Mouse (Mus musculus): ENCODE results near the gene Mettl26. TPM values are rescaled to one million over a fixed set of nuclear protein-coding genes. Genes with fewer than 3 reads are reported as not detected.

Gene Mettl26
- 56.1 and 60.1 TPM in 2 replicates for polyA plus RNA-seq (2016; fragmentation: Nextera tagmentation; extraction: Ambion mirVana)

DNA sequence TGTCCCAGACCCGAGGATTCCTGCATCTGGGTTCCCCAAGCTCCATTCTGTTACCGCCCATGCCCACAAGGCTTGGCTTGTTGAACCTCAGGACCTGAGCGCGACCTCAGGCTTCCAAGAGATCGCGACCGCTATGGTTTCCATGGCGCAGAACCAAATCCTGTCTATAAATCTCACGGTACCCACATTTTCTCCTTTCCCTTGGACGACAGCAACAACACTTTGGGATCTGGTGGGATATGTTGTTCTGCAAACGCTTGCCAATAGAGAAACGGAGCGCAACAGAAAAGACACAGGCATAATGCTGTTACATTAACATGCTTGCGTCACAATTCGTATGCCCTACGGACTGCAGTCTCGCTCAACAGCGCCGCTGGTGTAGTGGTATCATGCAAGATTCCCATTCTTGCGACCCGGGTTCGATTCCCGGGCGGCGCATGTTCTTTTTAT, at the start of gene Mettl26:
Gene Mettl26 (plus strand): TSS at position 354 of the 450 bp plus-strand sequence.
- H3K4me3 ChIP-seq (replicated peaks), result peak within 1 kb of the TSS; percentile 80
- H3K4me1 ChIP-seq (replicated peaks), result peaks cover 21% of the 10 kb centered on the region
- H3K9me3 ChIP-seq, result no peaks in the 10 kb centered on the region
- under 1% methylated on average over 25 of the region's 25 CpGs for WGBS
- H3K9ac ChIP-seq (replicated peaks), result peak within 1 kb of the TSS; percentile 73
- H3K27ac ChIP-seq, result peak within 1 kb of the TSS; percentile 93
- peak within 1 kb of the TSS; percentile 89 for H3K4me2 ChIP-seq
- peaks cover 22% of the 10 kb centered on the region for H3K36me3 ChIP-seq
- no peaks in the 10 kb centered on the region for H3K27me3 ChIP-seq
- ATAC-seq (ENCODE audit: insufficient number of reproducible peaks, insufficient read depth, low FRiP score, low TSS enrichment, low read depth), result peak; percentile 53; the same call in 1 of the 2 replicates

DNA sequence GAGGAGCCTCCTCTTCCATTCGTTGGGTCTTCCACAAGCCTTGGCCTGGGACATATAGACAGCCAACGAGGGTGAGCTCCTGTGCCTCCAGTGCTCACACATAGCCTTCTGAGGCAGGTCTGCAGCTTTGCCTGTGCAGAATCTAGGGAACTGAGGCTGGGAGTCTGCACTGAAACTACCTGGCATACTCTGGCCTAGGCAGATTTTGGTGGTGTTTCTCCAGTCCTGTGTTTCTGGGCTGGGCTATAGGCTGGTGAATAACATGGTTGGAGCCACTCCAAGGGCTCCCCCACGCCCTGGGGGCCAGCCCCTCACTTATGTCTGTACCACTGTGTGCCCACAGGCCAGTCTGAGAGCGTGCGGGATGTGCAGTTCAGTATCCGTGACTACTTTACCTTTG, 49.6 kb upstream of the Mettl26 start:
- no peak overlapping the region for H3K4me2 ChIP-seq
- 93% methylated on average over 6 of the region's 6 CpGs for WGBS
- H3K4me3 ChIP-seq (replicated peaks), result no peak overlapping the region
- H3K27me3 ChIP-seq, result peaks cover 20% of the 10 kb centered on the region
- H3K9ac ChIP-seq (replicated peaks), result no peak overlapping the region
- peaks cover 36% of the 10 kb centered on the region for H3K4me1 ChIP-seq (replicated peaks)
- no peak overlapping the region for H3K27ac ChIP-seq
- ATAC-seq (ENCODE audit: insufficient number of reproducible peaks, insufficient read depth, low FRiP score, low TSS enrichment, low read depth), result no peak
- peaks cover 36% of the 10 kb centered on the region for H3K36me3 ChIP-seq
- no peaks in the 10 kb centered on the region for H3K9me3 ChIP-seq

DNA sequence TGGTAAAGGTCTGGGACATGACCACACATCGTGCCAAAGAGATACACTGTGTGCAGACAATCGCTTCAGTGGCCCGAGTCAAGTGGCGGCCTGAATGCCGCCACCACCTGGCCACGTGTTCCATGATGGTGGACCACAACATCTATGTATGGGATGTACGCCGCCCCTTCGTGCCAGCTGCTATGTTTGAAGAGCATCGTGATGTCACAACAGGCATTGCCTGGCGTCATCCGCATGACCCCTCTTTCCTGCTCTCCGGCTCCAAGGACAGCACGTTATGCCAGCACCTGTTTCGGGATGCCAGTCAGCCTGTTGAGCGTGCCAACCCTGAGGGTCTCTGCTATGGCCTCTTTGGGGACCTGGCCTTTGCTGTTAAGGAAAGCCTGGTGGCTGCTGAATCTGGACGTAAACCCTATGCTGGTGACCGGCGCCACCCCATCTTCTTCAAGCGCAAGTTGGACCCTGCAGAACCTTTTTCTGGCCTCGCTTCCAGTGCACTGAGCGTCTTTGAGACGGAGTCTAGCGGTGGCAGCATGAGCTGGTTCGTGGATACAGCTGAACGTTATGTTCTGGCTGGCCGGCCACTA, 48.8 kb upstream of the Mettl26 start:
- H3K27me3 ChIP-seq, result peaks cover 13% of the 10 kb centered on the region
- WGBS, result 93% methylated on average over 27 of the region's 27 CpGs
- H3K4me1 ChIP-seq (replicated peaks), result peaks cover 42% of the 10 kb centered on the region
- ATAC-seq (ENCODE audit: insufficient number of reproducible peaks, insufficient read depth, low FRiP score, low TSS enrichment, low read depth), result no peak
- H3K9me3 ChIP-seq, result no peaks in the 10 kb centered on the region
- H3K9ac ChIP-seq (replicated peaks), result no peak overlapping the region
- H3K36me3 ChIP-seq, result peaks cover 44% of the 10 kb centered on the region
- H3K4me3 ChIP-seq (replicated peaks), result no peak overlapping the region
- H3K4me2 ChIP-seq, result no peak overlapping the region
- H3K27ac ChIP-seq, result no peak overlapping the region

DNA sequence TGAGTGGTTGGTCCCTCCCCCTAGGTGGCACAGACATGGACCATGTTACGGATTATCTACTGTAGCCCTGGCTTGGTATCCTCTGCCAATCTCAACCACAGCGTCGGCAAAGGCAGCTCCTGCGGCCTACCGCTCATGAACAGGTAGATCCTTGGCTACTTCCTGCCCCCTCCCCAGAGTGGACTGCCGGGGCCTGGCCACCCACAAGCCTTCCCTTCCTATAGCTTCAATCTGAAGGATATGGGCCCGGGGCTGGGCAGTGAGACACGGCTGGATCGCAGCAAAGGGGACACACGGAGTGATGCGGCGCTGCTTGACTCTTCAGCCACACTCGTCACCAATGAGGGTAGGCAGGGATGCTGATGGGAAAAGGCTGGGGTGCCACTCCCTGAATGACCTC, 47.9 kb upstream of the Mettl26 start:
- Histone ChIP-seq H3K27ac (no peak overlapping the region), H3K9me3 (no peaks in the 10 kb centered on the region), H3K4me1 (replicated peaks) (peaks cover 52% of the 10 kb centered on the region), H3K9ac (replicated peaks) (no peak overlapping the region), H3K36me3 (peaks cover 53% of the 10 kb centered on the region), H3K4me2 (no peak overlapping the region; the same call in 1 of the 2 replicates), H3K27me3 (peaks cover 5% of the 10 kb centered on the region; the same call in 1 of the 2 replicates), H3K4me3 (replicated peaks) (no peak overlapping the region)
- no peak for ATAC-seq (ENCODE audit: insufficient number of reproducible peaks, insufficient read depth, low FRiP score, low TSS enrichment, low read depth)
- 95% methylated on average over 13 of the region's 13 CpGs for WGBS

DNA sequence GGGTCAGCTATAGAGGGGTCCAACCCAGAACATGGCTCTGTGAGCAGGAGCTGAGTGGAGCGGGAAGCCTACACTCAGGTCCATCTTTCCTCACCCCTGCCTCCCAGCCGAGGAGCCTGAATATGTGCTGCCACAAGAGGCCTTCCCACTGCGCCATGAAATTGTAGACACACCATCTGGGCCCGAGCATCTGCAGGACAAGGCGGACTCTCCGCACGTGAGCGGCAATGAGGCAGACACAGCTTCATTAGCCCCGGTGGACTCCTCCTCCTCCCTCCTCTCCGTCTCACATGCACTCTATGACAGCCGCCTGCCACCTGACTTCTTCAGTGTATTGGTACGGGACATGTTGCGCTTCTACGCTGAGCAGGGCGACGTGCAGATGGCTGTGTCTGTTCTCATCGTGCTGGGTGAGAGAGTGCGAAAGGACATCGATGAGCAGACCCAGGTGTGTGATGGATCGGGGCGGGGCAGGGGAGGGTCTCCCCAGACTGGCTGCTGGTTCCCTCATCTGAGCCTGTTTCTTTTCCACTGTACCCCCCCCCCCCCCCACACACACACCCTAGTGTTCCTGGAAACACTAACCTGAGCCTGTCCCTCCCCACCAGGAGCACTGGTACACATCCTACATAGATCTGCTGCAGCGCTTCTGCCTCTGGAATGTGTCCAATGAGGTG, 47.2 kb upstream of the Mettl26 start:
- H3K4me3 ChIP-seq (replicated peaks), result peak overlapping the region; percentile 62
- H3K4me2 ChIP-seq, result peak overlapping the region; percentile 87
- peaks cover 53% of the 10 kb centered on the region for H3K4me1 ChIP-seq (replicated peaks)
- no peak overlapping the region; the same call in 1 of the 2 replicates for H3K9ac ChIP-seq (replicated peaks)
- no peak overlapping the region for H3K27ac ChIP-seq
- 92% methylated on average over 22 of the region's 22 CpGs for WGBS
- peaks cover 53% of the 10 kb centered on the region for H3K36me3 ChIP-seq
- 0 out of 2 replicates have a peak, but pooled peaks cover under 1% of the 10 kb centered on the region for H3K27me3 ChIP-seq
- no peak for ATAC-seq (ENCODE audit: insufficient number of reproducible peaks, insufficient read depth, low FRiP score, low TSS enrichment, low read depth)
- no peaks in the 10 kb centered on the region for H3K9me3 ChIP-seq

DNA sequence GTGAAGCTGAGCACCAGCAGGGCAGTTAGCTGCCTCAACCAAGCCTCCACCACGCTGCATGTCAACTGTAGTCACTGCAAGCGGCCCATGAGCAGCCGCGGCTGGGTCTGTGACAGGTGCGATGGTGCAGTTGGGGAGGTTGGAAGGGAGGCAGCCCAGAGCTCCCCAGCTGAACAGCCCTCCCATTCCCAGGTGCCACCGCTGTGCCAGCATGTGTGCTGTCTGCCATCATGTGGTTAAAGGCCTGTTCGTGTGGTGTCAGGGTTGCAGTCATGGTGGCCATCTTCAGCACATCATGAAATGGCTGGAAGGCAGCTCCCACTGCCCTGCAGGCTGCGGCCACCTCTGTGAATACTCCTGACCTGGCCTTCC, 46.7 kb upstream of the Mettl26 start:
- Histone ChIP-seq H3K27ac (peak overlapping the region; percentile 91), H3K36me3 (peaks cover 53% of the 10 kb centered on the region), H3K9me3 (no peaks in the 10 kb centered on the region), H3K4me2 (peak overlapping the region; percentile 87), H3K4me1 (replicated peaks) (peaks cover 53% of the 10 kb centered on the region), H3K9ac (replicated peaks) (peak overlapping the region; percentile 75; the same call in 1 of the 2 replicates), H3K27me3 (no peaks in the 10 kb centered on the region), H3K4me3 (replicated peaks) (peak overlapping the region; percentile 62)
- 82% methylated on average over 8 of the region's 8 CpGs for WGBS
- no peak for ATAC-seq (ENCODE audit: insufficient number of reproducible peaks, insufficient read depth, low FRiP score, low TSS enrichment, low read depth)

DNA sequence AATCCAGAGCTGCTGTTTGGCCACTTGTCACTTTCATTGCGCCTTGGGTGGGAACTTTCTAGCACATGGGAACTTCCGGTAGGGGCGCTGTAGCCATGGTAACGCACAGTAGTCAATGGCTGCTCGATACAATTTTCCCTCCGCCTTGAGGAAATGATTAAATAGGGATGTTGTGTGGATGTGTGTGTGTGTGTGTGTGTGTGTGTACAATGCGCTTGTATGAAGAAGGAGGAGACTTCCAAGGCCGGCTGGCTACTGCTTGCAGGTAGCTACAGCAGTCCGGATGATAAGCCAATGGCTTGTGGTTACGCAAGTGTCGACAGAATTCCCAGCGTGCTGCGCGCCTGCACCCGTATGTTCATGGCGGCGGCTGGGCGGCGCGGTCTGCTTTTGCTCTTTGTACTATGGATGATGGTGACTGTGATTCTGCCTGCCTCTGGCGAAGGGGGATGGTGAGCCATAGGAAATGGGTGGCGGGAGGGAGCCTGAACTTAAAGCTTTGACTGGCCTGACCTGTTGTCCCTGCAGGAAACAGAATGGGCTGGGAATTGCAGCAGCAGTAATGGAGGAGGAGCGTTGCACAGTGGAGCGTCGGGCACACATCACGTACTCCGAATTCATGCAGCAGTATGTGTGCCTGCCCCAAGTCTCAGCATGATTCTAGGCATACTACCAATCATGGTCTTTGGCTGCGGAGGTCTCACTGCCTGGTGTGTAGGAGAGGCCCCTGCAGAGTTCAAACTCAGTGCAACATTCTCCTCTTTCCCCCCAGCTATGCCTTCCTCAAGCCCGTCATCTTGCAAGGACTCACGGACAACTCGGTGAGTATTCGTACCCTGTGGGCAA, 45.9 kb upstream of the Mettl26 start, which contains the start of gene Jmjd8:
Gene Jmjd8 (plus strand): TSS at position 156 of the 846 bp plus-strand sequence.
- peak within 1 kb of the TSS; percentile 75 for H3K9ac ChIP-seq (replicated peaks)
- H3K9me3 ChIP-seq, result no peaks in the 10 kb centered on the region
- H3K4me2 ChIP-seq, result peak within 1 kb of the TSS; percentile 87
- peaks cover 53% of the 10 kb centered on the region for H3K36me3 ChIP-seq
- peaks cover 55% of the 10 kb centered on the region for H3K4me1 ChIP-seq (replicated peaks)
- no peaks in the 10 kb centered on the region for H3K27me3 ChIP-seq
- peak within 1 kb of the TSS; percentile 91 for H3K27ac ChIP-seq
- H3K4me3 ChIP-seq (replicated peaks), result peak within 1 kb of the TSS; percentile 62
- peak; percentile 6; the same call in 1 of the 2 replicates for ATAC-seq (ENCODE audit: insufficient number of reproducible peaks, insufficient read depth, low FRiP score, low TSS enrichment, low read depth)
- 2% methylated on average over 32 of the region's 32 CpGs for WGBS

DNA sequence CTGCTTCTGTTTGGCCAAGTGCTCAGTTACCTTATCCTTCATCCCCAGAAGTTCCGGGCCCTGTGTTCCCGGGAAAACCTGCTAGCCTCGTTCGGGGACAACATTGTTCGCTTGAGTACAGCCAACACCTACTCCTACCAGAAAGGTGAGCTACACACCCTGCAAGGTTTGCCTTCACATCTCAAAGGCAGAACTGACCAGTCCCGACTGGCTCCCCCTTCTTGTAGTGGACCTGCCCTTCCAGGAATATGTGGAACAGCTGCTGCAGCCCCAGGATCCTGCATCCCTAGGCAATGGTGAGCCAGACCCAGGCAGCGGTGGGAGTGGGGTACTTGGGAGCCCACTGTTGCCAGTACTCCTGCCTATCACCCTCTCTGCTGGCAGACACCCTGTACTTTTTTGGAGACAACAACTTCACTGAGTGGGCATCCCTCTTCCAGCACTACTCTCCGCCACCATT, 45.3 kb upstream of the Mettl26 start:
- Histone ChIP-seq H3K27me3 (no peaks in the 10 kb centered on the region), H3K36me3 (peaks cover 55% of the 10 kb centered on the region), H3K4me1 (replicated peaks) (peaks cover 55% of the 10 kb centered on the region), H3K9ac (replicated peaks) (peak overlapping the region; percentile 75), H3K4me3 (replicated peaks) (peak overlapping the region; percentile 62), H3K4me2 (peak overlapping the region; percentile 87), H3K9me3 (no peaks in the 10 kb centered on the region), H3K27ac (peak overlapping the region; percentile 91)
- WGBS, result 43% methylated on average over 8 of the region's 8 CpGs
- ATAC-seq (ENCODE audit: insufficient number of reproducible peaks, insufficient read depth, low FRiP score, low TSS enrichment, low read depth), result no peak

DNA sequence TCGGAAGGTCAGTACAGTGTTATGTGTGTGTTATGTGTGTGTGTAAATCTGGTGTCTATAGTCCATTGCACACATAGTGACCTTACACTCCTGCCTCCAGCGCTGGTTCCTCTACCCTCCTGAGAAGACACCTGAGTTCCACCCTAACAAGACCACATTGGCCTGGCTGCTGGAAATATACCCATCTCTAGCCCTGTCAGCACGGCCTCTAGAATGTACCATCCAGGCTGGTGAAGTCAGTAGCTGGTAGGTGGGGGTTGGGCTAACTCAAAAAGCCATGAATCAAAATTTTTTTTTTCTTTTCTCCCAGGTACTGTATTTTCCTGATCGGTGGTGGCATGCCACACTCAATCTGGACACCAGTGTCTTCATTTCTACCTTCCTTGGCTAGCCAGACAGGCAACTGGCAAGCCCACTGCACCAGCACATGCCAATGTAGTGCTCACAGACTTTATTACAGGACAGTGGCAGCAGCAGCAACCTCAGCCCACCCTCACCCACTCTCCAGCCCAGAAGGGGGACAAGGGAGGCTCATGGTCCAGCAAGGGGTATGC, 44.6 kb upstream of the Mettl26 start:
- ATAC-seq (ENCODE audit: insufficient number of reproducible peaks, insufficient read depth, low FRiP score, low TSS enrichment, low read depth), result no peak
- Histone ChIP-seq H3K27ac (no peak overlapping the region), H3K4me1 (replicated peaks) (peaks cover 55% of the 10 kb centered on the region), H3K27me3 (no peaks in the 10 kb centered on the region), H3K9me3 (no peaks in the 10 kb centered on the region), H3K36me3 (peaks cover 62% of the 10 kb centered on the region), H3K4me2 (peak overlapping the region; percentile 87), H3K9ac (replicated peaks) (peak overlapping the region; percentile 75), H3K4me3 (replicated peaks) (peak overlapping the region; percentile 62; the same call in 1 of the 2 replicates)
- 84% methylated on average over 4 of the region's 4 CpGs for WGBS

DNA sequence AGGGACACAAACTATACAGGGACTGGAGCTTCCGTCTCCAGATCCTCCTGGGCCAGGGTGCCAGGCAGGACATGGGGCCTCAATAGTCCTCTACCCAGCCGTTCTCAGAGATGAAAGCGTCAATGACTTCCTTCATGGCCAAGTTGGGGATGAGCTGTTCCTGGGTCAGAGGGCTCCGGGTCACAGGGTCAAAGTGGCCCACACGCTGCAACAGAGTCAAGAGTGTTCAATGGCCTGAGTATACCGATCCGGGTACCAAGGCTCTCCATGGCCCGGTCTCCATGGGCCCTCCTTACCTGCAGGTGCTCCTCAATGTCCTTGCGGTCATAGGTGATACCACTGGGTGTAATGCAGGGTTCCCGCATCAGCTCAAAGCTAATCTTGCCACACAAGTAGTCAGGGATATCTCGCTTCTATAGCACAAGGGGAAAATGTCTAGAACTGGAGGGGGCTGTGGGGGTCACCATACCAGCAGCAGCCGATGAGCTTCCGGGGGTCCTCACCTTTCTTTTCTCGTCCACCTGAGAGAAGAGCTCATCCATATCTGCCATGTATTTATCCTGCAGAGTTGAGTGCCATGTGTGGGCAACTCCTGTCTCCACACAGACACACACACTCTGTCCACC, 44.0 kb upstream of the Mettl26 start:
- peak overlapping the region; percentile 74; the same call in 1 of the 2 replicates for H3K4me3 ChIP-seq (replicated peaks)
- H3K9ac ChIP-seq (replicated peaks), result no peak overlapping the region; the same call in 1 of the 2 replicates
- ATAC-seq (ENCODE audit: insufficient number of reproducible peaks, insufficient read depth, low FRiP score, low TSS enrichment, low read depth), result no peak
- H3K36me3 ChIP-seq, result peaks cover 63% of the 10 kb centered on the region
- H3K4me1 ChIP-seq (replicated peaks), result peaks cover 52% of the 10 kb centered on the region
- H3K9me3 ChIP-seq, result no peaks in the 10 kb centered on the region
- WGBS, result 92% methylated on average over 14 of the region's 14 CpGs
- H3K27me3 ChIP-seq, result no peaks in the 10 kb centered on the region
- H3K27ac ChIP-seq, result no peak overlapping the region
- H3K4me2 ChIP-seq, result peak overlapping the region; percentile 98

All from limb, embryonic 12.5 days (tissue).